Mouse (Mus musculus) right cerebral cortex, postnatal 10 days (tissue): Measurements from ENCODE around the gene Kat6b.

Experiments
- DNase-seq, 2 experiments: peaks; one replicate each; pipeline ENCODE4 v3.0.0; 2021; ENCODE audit warnings: low spot score in 2 of 2

Kat6b gene

DNA sequence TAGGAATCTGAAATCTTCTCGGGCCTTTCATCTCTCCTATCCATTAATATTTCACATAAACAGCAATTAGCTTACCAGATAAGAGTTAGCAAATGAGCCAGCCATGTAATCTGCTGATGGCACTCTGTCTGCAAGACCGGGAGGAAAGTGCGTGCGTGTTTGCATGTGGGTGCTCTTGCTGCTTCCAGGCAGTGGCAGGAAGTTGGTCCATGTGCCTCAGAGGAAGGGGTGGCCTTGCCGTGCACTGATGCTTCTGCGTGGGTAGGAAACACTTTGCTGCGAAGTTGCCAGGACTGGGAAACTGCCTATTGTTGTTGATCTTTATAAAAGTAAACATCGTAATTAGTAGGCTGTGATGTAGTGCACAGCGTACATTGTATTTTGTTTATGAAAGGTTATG, 42.0 kb downstream of the Kat6b start:
- DNase-seq, result peak in 1 of 2 experiments; percentile 53

DNA sequence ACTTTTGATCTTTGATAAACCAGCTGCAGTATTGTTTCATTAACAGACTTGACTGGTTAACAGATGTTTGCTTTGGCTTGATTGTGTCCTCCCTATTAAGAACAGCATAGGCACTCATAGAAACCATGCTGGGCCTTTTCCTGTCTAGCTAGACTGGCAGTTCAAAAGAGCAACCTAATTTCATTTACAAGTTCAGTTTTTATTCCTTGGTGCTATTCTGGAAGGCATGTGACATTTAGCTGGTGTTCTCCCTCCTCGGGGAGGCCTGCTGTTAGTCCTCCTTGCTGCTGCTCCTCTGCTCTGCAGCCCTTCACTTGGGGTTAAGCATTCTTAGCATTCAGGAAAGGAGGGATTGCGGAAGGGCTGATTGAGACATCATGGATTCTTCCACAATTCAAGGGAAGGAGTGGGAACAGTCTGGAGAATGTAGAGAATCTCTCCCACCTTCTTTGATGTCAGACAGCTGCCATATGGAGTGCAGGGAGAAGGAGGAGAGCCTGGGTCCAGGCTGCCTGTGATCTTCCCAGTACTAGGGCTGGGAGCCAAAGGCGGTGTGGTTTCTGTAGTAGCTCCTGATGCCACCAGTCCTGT, 42.7 kb downstream of the Kat6b start:
- DNase-seq, result peak; percentile 56 to 76

DNA sequence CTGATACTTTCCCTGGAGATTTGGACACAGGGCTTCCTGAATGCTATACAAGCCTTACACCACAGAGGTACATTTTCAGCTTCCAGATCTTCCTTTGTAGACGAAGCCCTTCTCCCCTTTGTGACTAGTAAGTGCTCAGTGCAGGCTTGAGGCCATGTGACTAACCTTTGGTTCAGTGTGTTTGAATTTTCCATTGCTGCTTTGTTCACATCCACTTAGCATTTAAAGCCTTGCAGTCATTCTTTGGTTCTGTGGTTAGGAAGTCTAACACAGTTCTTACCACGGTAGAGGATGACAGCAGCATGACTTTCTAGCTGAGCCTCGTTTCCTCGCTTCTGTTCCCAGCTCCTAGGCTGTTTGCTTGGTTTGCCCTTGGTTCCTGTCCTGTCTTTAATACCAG, 44.4 kb downstream of the Kat6b start:
- no peak for DNase-seq

DNA sequence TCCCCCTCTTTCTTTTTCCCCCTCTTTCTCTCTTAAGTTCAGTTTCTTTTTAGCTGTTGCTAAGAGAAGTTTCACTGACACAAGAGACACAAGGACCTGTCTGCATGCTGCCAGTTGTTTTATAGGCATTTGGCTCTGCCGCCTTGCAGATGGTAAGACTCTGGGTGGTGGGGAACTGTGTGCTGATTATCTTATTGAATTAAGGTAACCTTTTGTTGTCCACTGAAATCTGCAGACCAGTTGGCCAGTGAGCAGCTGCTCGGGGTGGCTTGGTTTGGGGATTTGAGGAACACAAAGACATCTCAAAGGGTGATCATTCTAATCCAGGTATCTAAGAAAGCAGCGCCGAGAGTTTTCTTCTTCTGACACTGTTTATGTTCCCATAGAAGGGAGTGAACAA, 52.3 kb downstream of the Kat6b start:
- DNase-seq, result no peak

DNA sequence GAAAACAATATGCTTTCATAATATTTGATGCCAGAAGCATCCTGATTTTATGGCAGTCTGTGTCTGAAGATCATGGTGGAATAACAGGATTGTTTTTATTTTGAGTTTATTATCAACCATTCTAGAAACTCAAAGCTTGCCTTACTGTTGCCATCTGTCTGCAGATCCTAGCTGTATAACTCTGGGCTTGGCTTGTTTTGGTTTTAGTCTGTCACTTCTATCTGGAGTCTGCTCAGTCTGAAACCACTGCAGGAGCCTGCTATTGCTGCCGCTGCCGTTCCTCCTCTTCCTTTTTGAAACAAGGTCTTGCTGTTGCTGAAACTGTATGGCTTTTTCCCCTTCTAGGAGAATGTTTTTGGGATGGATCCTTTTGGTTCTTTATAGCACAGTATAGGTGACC, 52.8 kb downstream of the Kat6b start:
- no peak for DNase-seq

DNA sequence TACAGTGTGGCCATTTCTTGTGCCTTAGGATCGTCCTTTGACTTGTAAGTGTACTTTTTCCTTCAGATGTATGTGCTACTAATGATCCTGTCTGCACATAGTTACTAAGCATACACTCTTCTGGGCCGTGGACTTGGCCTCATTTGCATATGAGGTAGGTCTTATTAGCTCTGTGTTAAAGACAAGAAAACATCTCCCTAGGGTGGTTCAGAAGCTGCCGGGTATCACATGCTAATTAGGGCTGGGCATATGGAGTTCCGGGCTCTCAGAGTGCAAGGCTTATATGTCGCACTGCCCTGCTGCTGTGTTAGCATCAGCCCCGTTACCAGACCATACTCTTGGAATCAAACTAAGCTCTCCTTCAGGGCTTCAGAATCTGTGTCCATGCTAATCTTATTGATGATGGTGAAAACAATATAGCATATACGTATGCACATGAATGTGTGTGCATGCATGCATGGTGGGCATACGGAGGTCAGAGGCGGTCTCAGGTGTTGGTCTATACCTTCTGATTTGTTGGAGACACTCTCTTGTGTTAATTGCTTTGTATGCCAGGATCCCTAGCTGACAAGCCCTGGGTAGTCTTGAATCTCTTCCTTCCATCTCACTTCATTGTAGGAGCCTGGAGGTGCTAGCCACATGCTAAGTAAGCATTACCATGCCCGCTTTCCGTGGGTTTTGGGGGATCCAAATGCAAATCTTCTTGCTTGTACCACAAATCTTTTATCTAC, 53.5 kb downstream of the Kat6b start:
- peak in 1 of 2 experiments; percentile 15 for DNase-seq

- DNase-seq, result peak in 1 of 2 experiments; percentile 12
These were observed 55.4 kb downstream of the Kat6b start for GRCm38 (mm10) chr14:21536485-21537181.

GRCm38 (mm10) chr14:21537838-21538237, 56.6 kb downstream of the Kat6b start:
- peak in 1 of 2 experiments; percentile 5 for DNase-seq

DNA sequence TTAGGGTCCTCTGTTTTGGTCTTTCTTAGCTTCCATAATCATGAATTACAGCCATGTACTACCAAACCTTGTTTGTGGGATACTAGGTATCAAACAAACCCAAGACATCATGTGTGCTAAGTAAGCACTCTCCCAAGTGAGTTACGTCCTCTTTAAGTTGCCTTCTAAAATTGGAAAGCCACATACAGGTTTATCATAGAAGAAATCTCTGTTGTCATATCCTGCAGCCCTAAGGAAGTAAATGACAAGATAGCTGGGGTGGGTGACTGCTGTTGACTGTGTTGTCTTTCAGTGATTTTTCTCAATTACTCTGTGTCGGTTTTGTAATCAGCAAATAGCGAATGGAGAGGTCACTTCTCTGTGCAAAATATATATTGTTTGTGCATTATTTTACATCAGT, 58.5 kb downstream of the Kat6b start:
- DNase-seq, result no peak

GRCm38 (mm10) chr14:21540361-21540760, 59.1 kb downstream of the Kat6b start:
- DNase-seq, result no peak

GRCm38 (mm10) chr14:21545529-21545928, 64.3 kb downstream of the Kat6b start:
- DNase-seq, result no peak

GRCm38 (mm10) chr14:21546351-21546750, 65.1 kb downstream of the Kat6b start:
- no peak for DNase-seq

GRCm38 (mm10) chr14:21547297-21547696, 66.1 kb downstream of the Kat6b start:
- DNase-seq, result no peak

- no peak for DNase-seq
These were observed 66.7 kb downstream of the Kat6b start for GRCm38 (mm10) chr14:21547965-21548364.

DNA sequence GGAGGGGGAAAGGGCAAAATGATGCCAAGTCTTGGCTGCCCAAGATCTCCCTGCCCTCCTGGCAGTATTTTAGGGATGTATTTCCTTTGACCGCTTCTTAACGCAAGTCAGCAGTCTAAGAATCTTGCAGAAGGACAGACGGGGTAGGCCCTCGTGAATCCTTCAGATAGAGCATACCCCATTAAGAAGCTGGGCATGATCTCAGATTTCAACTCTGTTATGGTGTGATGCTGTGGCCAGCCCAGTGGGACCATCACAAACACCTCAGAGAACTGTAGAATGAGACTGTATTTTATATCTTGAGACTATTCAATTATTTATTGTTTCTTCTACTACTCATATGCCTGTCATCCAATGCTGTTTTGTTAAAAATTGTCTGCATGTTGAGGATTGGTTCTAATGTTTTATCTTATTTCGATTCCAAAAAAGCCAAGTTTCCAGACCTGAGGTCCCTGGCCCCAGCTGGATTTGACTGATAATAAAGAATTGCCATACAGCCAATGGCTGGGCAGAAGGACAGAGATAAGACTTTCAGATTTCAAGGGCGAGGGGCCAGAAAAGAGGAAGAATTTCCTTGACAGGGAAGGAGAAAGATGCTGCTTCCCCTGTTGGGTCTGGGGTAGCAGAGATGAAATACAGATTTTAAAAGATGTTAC, 67.8 kb downstream of the Kat6b start:
- no peak for DNase-seq

- DNase-seq, result no peak
These were observed 68.4 kb downstream of the Kat6b start for GRCm38 (mm10) chr14:21549608-21550115.

GRCm38 (mm10) chr14:21550576-21550975, 69.3 kb downstream of the Kat6b start:
- no peak for DNase-seq

DNA sequence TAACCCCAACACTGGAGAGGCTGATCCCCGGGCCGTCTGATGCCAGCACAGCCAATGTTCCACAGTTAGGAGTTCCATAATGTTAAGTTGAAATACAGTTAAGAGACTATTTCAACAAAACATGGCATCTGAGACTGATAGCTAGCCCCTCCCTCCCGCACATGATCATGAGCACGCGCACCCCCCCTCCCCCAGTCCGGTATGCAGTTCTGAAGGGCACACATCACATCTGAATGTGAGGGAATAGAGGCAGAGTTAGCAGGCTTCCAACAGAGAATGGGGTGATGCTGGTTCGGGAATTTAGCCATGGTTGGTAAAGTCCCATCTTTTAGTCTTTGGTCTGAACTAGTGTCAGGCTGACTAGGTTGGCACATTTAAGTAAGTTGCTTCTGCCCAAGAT, 70.4 kb downstream of the Kat6b start:
- no peak for DNase-seq

GRCm38 (mm10) chr14:21552958-21553357, 71.7 kb downstream of the Kat6b start:
- peak; percentile 46 to 61 for DNase-seq

- DNase-seq, result no peak
These were observed 72.8 kb downstream of the Kat6b start for GRCm38 (mm10) chr14:21554046-21554445.

- DNase-seq, result no peak
These were observed 77.4 kb downstream of the Kat6b start for GRCm38 (mm10) chr14:21558440-21559131.

- no peak for DNase-seq
These were observed 78.2 kb downstream of the Kat6b start for GRCm38 (mm10) chr14:21559447-21559846.
